Mouse (Mus musculus): ENCODE results near the gene Tomm5. TPM values are rescaled to one million over a fixed set of nuclear protein-coding genes. Genes with fewer than 3 reads are reported as not detected.
"Not testable (repeated sequence)": the region's sequence is repeated elsewhere in the genome, so short reads cannot be mapped to it uniquely, and the experiment has no call there.

The Tomm5 gene
- total RNA-seq, 2 experiments from 2014 or later, result 137 to 158 TPM

- DNase-seq, result no peak
These were observed 41.7 kb downstream of the Tomm5 start for GRCm38 (mm10) chr4:45066036-45066730.

- DNase-seq, result no peak
These were observed 43.3 kb downstream of the Tomm5 start for GRCm38 (mm10) chr4:45064577-45064976.

GRCm38 (mm10) chr4:45063836-45064235, 44.1 kb downstream of the Tomm5 start:
- DNase-seq, result not testable (repeated sequence)

GRCm38 (mm10) chr4:45055451-45055850, 52.5 kb downstream of the Tomm5 start:
- peak; percentile 49 for DNase-seq

Other genes with a start within 250 kb of the Tomm5 start
- 100 to 1,000 TPM; 145 to 194 TPM for gene Grhpr, start 126.7 kb downstream of the Tomm5 start, total RNA-seq (2021)
- 10 to 100 TPM; 11.5 to 17.6 TPM for gene Zbtb5, start 95.7 kb downstream of the Tomm5 start, total RNA-seq (2021)
- 10 to 100 TPM; 14.6 to 16.1 TPM for gene Polr1e, start 89.5 kb downstream of the Tomm5 start, total RNA-seq (2021)
- gene Fbxo10, start 23.5 kb downstream of the Tomm5 start, total RNA-seq (2021), result 1 to 10 TPM; 8.9 to 9.6 TPM
- 1 to 10 TPM; 6.3 to 7.3 TPM for gene Frmpd1, start 76.8 kb upstream of the Tomm5 start, total RNA-seq (2021)
- 10 to 100 TPM in 1 of 2 experiments, 1 to 10 TPM in 1; 8.4 to 12.0 TPM for gene Trmt10b, start 189.0 kb upstream of the Tomm5 start, total RNA-seq (2021)
- 10 to 100 TPM; 25.4 to 28.4 TPM for gene Dcaf10, start 234.0 kb upstream of the Tomm5 start, total RNA-seq (2021)
- gene Exosc3, start 234.6 kb upstream of the Tomm5 start, total RNA-seq (2021), result 10 to 100 TPM; 22.8 to 24.5 TPM

Data from adrenal gland, postnatal 10 days (tissue).